ENCODE assay signal across 13 mouse cellular contexts in the genomic region with DNA sequence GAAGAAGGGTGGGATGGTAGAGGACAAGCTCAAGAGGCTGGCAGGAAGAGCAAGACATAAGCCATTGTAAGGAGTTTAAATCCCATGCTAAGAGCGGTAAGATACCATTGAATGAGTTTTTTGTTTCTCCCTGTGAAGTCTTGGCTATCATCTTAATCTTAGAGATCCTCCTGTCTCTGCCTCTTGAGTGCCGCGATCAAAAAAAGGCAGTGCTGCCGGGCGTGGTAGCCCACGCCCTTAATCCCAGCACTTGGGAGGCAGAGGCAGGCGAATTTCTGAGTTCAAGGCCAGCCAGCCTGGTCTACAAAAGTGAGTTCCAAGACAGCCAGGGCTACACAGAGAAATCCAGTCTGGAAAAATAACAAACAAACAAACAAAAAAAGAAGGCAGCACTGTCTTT. TPM values are rescaled to one million over a fixed set of nuclear protein-coding genes. Genes with fewer than 3 reads are reported as not detected.
DNase-seq lines count a peak whose midpoint lies in the region; ATAC-seq and TF ChIP-seq lines count a peak whose summit lies in the region.
"Had no signal": no experiment of that assay in that cellular context is flagged by ENCODE, and none has a peak within 500 bp of the region (broad histone marks: within the 10 kb centered on the region; RNA-seq: fewer than 3 reads in every experiment).

No protein-coding gene starts in this region.

- H3K27me3 ChIP-seq in hindbrain, embryonic 10.5 days (ENCODE audit: insufficient read depth, poor library complexity, severe bottlenecking), result no peaks in the 10 kb centered on the region
- H3K27me3 ChIP-seq in hindbrain, embryonic 12.5 days, result no peaks in the 10 kb centered on the region
- H3K27me3 ChIP-seq in stomach, embryonic 14.5 days (ENCODE audit: control insufficient read depth, insufficient read depth, low read length), result no peaks in the 10 kb centered on the region
- no peaks in the 10 kb centered on the region for H3K27me3 ChIP-seq in stomach, postnatal 0 days (ENCODE audit: control insufficient read depth, insufficient read depth, low read length)
- no peaks in the 10 kb centered on the region for H3K27me3 ChIP-seq in limb, embryonic 10.5 days (ENCODE audit: low read depth, poor library complexity, severe bottlenecking)
- H3K27me3 ChIP-seq in stomach, embryonic 16.5 days (ENCODE audit: control insufficient read depth, insufficient read depth, low read length), result no peaks in the 10 kb centered on the region

- 95% methylated on average over 7 of the region's 7 CpGs for WGBS in hindbrain, embryonic 10.5 days
- WGBS in hindbrain, embryonic 12.5 days, result 95% methylated on average over 7 of the region's 7 CpGs
- WGBS in stomach, embryonic 14.5 days, result 93% methylated on average over 7 of the region's 7 CpGs
- 97% methylated on average over 7 of the region's 7 CpGs for WGBS in stomach, postnatal 0 days
- WGBS in limb, embryonic 10.5 days, result 95% methylated on average over 7 of the region's 7 CpGs
- WGBS in stomach, embryonic 16.5 days, result 95% methylated on average over 7 of the region's 7 CpGs

- no peaks in the 10 kb centered on the region for H3K9me3 ChIP-seq in hindbrain, embryonic 10.5 days
- H3K9me3 ChIP-seq in hindbrain, embryonic 12.5 days (replicated peaks), result no peaks in the 10 kb centered on the region
- H3K9me3 ChIP-seq in stomach, embryonic 14.5 days (ENCODE audit: control insufficient read depth, low read depth, low read length), result no peaks in the 10 kb centered on the region
- no peaks in the 10 kb centered on the region for H3K9me3 ChIP-seq in stomach, postnatal 0 days (ENCODE audit: control insufficient read depth, low read length)
- H3K9me3 ChIP-seq in limb, embryonic 10.5 days (replicated peaks), result no peaks in the 10 kb centered on the region
- no peaks in the 10 kb centered on the region for H3K9me3 ChIP-seq in stomach, embryonic 16.5 days (replicated peaks; ENCODE audit: control insufficient read depth, low read length)

- no peak for TF ChIP-seq CTCF in stomach, postnatal 0 days (IDR thresholded peaks at IDR 0.05; ENCODE audit: low read depth)

- TF ChIP-seq EP300 in stomach, postnatal 0 days (optimal IDR thresholded peaks at IDR 0.05), result no peak

- H3K4me1 ChIP-seq in hindbrain, embryonic 10.5 days (replicated peaks), result peaks cover 22% of the 10 kb centered on the region
- H3K4me1 ChIP-seq in hindbrain, embryonic 12.5 days, result peaks cover 12% of the 10 kb centered on the region
- H3K4me1 ChIP-seq in stomach, embryonic 14.5 days (ENCODE audit: control insufficient read depth, insufficient read depth, low read length), result peaks cover 10% of the 10 kb centered on the region
- H3K4me1 ChIP-seq in stomach, postnatal 0 days (replicated peaks; ENCODE audit: control insufficient read depth, insufficient read depth), result no peaks in the 10 kb centered on the region
- H3K4me1 ChIP-seq in limb, embryonic 10.5 days, result peaks cover 20% of the 10 kb centered on the region
- H3K4me1 ChIP-seq in stomach, embryonic 16.5 days (ENCODE audit: control insufficient read depth, insufficient read depth, low read length), result peaks cover 21% of the 10 kb centered on the region

- no peak for DNase-seq in hindbrain, embryonic 10.5 days (ENCODE audit: low spot score)
- no peak for DNase-seq in stomach, postnatal 0 days (ENCODE audit: low spot score)
- DNase-seq in limb, embryonic 10.5 days (ENCODE audit: low spot score), result no peak
- DNase-seq in adrenal gland, adult 2 months, result no peak
- DNase-seq in adrenal gland, postnatal 36 days, result no peak
- DNase-seq: adrenal gland, postnatal 14 days; cerebellum, postnatal 25 days; gastrocnemius, postnatal 36 days; thymus, postnatal 36 days had no signal

- H3K4me3 ChIP-seq in hindbrain, embryonic 10.5 days, result peak overlapping the region; percentile 63; the same call in 1 of the 2 replicates
- H3K4me3 ChIP-seq in hindbrain, embryonic 12.5 days, result no peak overlapping the region
- H3K4me3 ChIP-seq in stomach, embryonic 14.5 days (ENCODE audit: low read depth, low read length), result peak overlapping the region; percentile 94; the same call in 1 of the 2 replicates
- H3K4me3 ChIP-seq in stomach, postnatal 0 days (ENCODE audit: low read depth, low read length), result no peak overlapping the region
- peak overlapping the region; percentile 73 for H3K4me3 ChIP-seq in limb, embryonic 10.5 days
- H3K4me3 ChIP-seq in stomach, embryonic 16.5 days (replicated peaks; ENCODE audit: low read length), result peak overlapping the region; percentile 68; the same call in 1 of the 2 replicates

- H3K4me2 ChIP-seq in hindbrain, embryonic 12.5 days (replicated peaks), result no peak overlapping the region
- H3K4me2 ChIP-seq in stomach, embryonic 14.5 days (replicated peaks; ENCODE audit: low read depth, low read length), result peak overlapping the region; percentile 74; the same call in 1 of the 2 replicates
- no peak overlapping the region for H3K4me2 ChIP-seq in stomach, postnatal 0 days (replicated peaks; ENCODE audit: low read depth)
- H3K4me2 ChIP-seq in stomach, embryonic 16.5 days (ENCODE audit: low read depth, low read length), result peak overlapping the region; percentile 56

- ATAC-seq in hindbrain, embryonic 12.5 days (ENCODE audit: low FRiP score), result no peak
- ATAC-seq in stomach, embryonic 14.5 days (ENCODE audit: insufficient number of reproducible peaks, insufficient read depth, low FRiP score, low read depth), result no peak
- no peak for ATAC-seq in stomach, postnatal 0 days (ENCODE audit: low FRiP score, low TSS enrichment)
- no peak for ATAC-seq in stomach, embryonic 16.5 days (ENCODE audit: insufficient read depth, low FRiP score)
- ATAC-seq: intestine, embryonic 16.5 days had no signal

- H3K36me3 ChIP-seq in hindbrain, embryonic 10.5 days, result peaks cover 26% of the 10 kb centered on the region
- H3K36me3 ChIP-seq in hindbrain, embryonic 12.5 days, result peaks cover 18% of the 10 kb centered on the region
- peaks cover 23% of the 10 kb centered on the region for H3K36me3 ChIP-seq in stomach, embryonic 14.5 days (ENCODE audit: control insufficient read depth, insufficient read depth, low read length)
- H3K36me3 ChIP-seq in stomach, postnatal 0 days (ENCODE audit: control insufficient read depth, insufficient read depth, low read length), result peaks cover 14% of the 10 kb centered on the region
- H3K36me3 ChIP-seq in limb, embryonic 10.5 days, result peaks cover 37% of the 10 kb centered on the region
- no peaks in the 10 kb centered on the region for H3K36me3 ChIP-seq in stomach, embryonic 16.5 days (ENCODE audit: control insufficient read depth, insufficient read depth, low read length)

- no peak overlapping the region for H3K9ac ChIP-seq in hindbrain, embryonic 12.5 days
- no peak overlapping the region for H3K9ac ChIP-seq in stomach, embryonic 14.5 days (replicated peaks; ENCODE audit: low read depth, low read length)
- no peak overlapping the region for H3K9ac ChIP-seq in stomach, postnatal 0 days (ENCODE audit: low read length)
- H3K9ac ChIP-seq in stomach, embryonic 16.5 days (ENCODE audit: low read length), result no peak overlapping the region

- H3K27ac ChIP-seq in hindbrain, embryonic 10.5 days, result no peak overlapping the region
- H3K27ac ChIP-seq in hindbrain, embryonic 12.5 days, result no peak overlapping the region
- H3K27ac ChIP-seq in stomach, embryonic 14.5 days (ENCODE audit: low read length), result no peak overlapping the region
- H3K27ac ChIP-seq in stomach, postnatal 0 days (replicated peaks), result no peak overlapping the region
- H3K27ac ChIP-seq in limb, embryonic 10.5 days, result no peak overlapping the region
- H3K27ac ChIP-seq in stomach, embryonic 16.5 days (ENCODE audit: low read length), result no peak overlapping the region

RNA-seq across cellular contexts. Expression of gene Ldb1, which starts 13.5 kb away (rescaled TPM):
- 90.2 and 111 TPM in 2 replicates for polyA plus RNA-seq in hindbrain, embryonic 10.5 days (2016; fragmentation: Nextera tagmentation; extraction: Ambion mirVana)
- 129 and 138 TPM in 2 replicates for polyA plus RNA-seq in hindbrain, embryonic 12.5 days (2016; fragmentation: Nextera tagmentation; extraction: Ambion mirVana)
- 75.9 and 78.9 TPM in 2 replicates for polyA plus RNA-seq in stomach, embryonic 14.5 days (2014; fragmentation: Nextera tagmentation; extraction: Ambion mirVana)
- polyA plus RNA-seq in stomach, postnatal 0 days (2015; fragmentation: Nextera tagmentation; extraction: Ambion mirVana), result 50.1 and 54.9 TPM in 2 replicates
- 96.4 and 104 TPM in 2 replicates for polyA plus RNA-seq in limb, embryonic 10.5 days (2016; fragmentation: Nextera tagmentation; extraction: Ambion mirVana)
- 37.4 and 41.4 TPM in 2 replicates for polyA plus RNA-seq in stomach, embryonic 16.5 days (2015; fragmentation: Nextera tagmentation; extraction: Ambion mirVana)
- total RNA-seq in adrenal gland, adult 2 months (2021), result 10 to 100 TPM; 58.2 to 67.1 TPM
- 99.3 and 117 TPM in 2 replicates for polyA plus RNA-seq in adrenal gland, adult 2 months (2012; rRNA removed)
- total RNA-seq in adrenal gland, postnatal 36 days (2021), result 10 to 100 TPM; 57.5 to 64.0 TPM

RNA-seq across cellular contexts. Expression of gene Pprc1, which starts 13.8 kb away (rescaled TPM):
- 39.9 and 49.6 TPM in 2 replicates for polyA plus RNA-seq in hindbrain, embryonic 10.5 days (2016; fragmentation: Nextera tagmentation; extraction: Ambion mirVana)
- polyA plus RNA-seq in hindbrain, embryonic 12.5 days (2016; fragmentation: Nextera tagmentation; extraction: Ambion mirVana), result 28.5 and 30.8 TPM in 2 replicates
- polyA plus RNA-seq in stomach, embryonic 14.5 days (2014; fragmentation: Nextera tagmentation; extraction: Ambion mirVana), result 45.9 and 49.4 TPM in 2 replicates
- polyA plus RNA-seq in stomach, postnatal 0 days (2015; fragmentation: Nextera tagmentation; extraction: Ambion mirVana), result 8.6 and 10.7 TPM in 2 replicates
- polyA plus RNA-seq in limb, embryonic 10.5 days (2016; fragmentation: Nextera tagmentation; extraction: Ambion mirVana), result 63.0 and 73.3 TPM in 2 replicates
- 26.2 and 30.3 TPM in 2 replicates for polyA plus RNA-seq in stomach, embryonic 16.5 days (2015; fragmentation: Nextera tagmentation; extraction: Ambion mirVana)
- total RNA-seq in adrenal gland, adult 2 months (2021), result 10 to 100 TPM; 22.5 to 36.4 TPM
- polyA plus RNA-seq in adrenal gland, adult 2 months (2012; rRNA removed), result 16.0 and 19.1 TPM in 2 replicates
- total RNA-seq in adrenal gland, postnatal 36 days (2021), result 10 to 100 TPM; 28.6 to 49.3 TPM

RNA-seq across cellular contexts. Expression of gene Nolc1, which starts 17.2 kb away (rescaled TPM):
- polyA plus RNA-seq in hindbrain, embryonic 10.5 days (2016; fragmentation: Nextera tagmentation; extraction: Ambion mirVana), result 110 and 136 TPM in 2 replicates
- 84.9 and 88.7 TPM in 2 replicates for polyA plus RNA-seq in hindbrain, embryonic 12.5 days (2016; fragmentation: Nextera tagmentation; extraction: Ambion mirVana)
- polyA plus RNA-seq in stomach, embryonic 14.5 days (2014; fragmentation: Nextera tagmentation; extraction: Ambion mirVana), result 79.7 and 92.8 TPM in 2 replicates
- polyA plus RNA-seq in stomach, postnatal 0 days (2015; fragmentation: Nextera tagmentation; extraction: Ambion mirVana), result 36.1 and 36.5 TPM in 2 replicates
- polyA plus RNA-seq in limb, embryonic 10.5 days (2016; fragmentation: Nextera tagmentation; extraction: Ambion mirVana), result 145 and 186 TPM in 2 replicates
- 72.7 and 79.8 TPM in 2 replicates for polyA plus RNA-seq in stomach, embryonic 16.5 days (2015; fragmentation: Nextera tagmentation; extraction: Ambion mirVana)
- total RNA-seq in adrenal gland, adult 2 months (2021), result 10 to 100 TPM; 44.6 to 72.2 TPM
- polyA plus RNA-seq in adrenal gland, adult 2 months (2012; rRNA removed), result 4.3 and 5.8 TPM in 2 replicates
- 10 to 100 TPM; 42.0 to 56.0 TPM for total RNA-seq in adrenal gland, postnatal 36 days (2021)

RNA-seq across cellular contexts. Expression of gene Hps6, which starts 55.2 kb away (rescaled TPM):
- 4.8 and 5.7 TPM in 2 replicates for polyA plus RNA-seq in hindbrain, embryonic 10.5 days (2016; fragmentation: Nextera tagmentation; extraction: Ambion mirVana)
- polyA plus RNA-seq in hindbrain, embryonic 12.5 days (2016; fragmentation: Nextera tagmentation; extraction: Ambion mirVana), result 4.8 and 5.1 TPM in 2 replicates
- polyA plus RNA-seq in stomach, embryonic 14.5 days (2014; fragmentation: Nextera tagmentation; extraction: Ambion mirVana), result 4.1 and 4.2 TPM in 2 replicates
- polyA plus RNA-seq in stomach, postnatal 0 days (2015; fragmentation: Nextera tagmentation; extraction: Ambion mirVana), result 4.9 and 5.1 TPM in 2 replicates
- polyA plus RNA-seq in limb, embryonic 10.5 days (2016; fragmentation: Nextera tagmentation; extraction: Ambion mirVana), result 4.7 and 5.3 TPM in 2 replicates
- polyA plus RNA-seq in stomach, embryonic 16.5 days (2015; fragmentation: Nextera tagmentation; extraction: Ambion mirVana), result 8.5 and 9.0 TPM in 2 replicates
- total RNA-seq in adrenal gland, adult 2 months (2021), result 10 to 100 TPM; 11.2 to 15.4 TPM
- polyA plus RNA-seq in adrenal gland, adult 2 months (2012; rRNA removed), result 16.7 and 19.7 TPM in 2 replicates
- 10 to 100 TPM; 13.8 to 19.7 TPM for total RNA-seq in adrenal gland, postnatal 36 days (2021)

Comparison
In these comparisons a context has a peak if more than half of its experiments do, and no peak if none do; other contexts are left out.
1. H3K4me3 ChIP-seq: peak in hindbrain, embryonic 10.5 days (single experiment), stomach, embryonic 14.5 days (single experiment), limb, embryonic 10.5 days (single experiment) and stomach, embryonic 16.5 days (single experiment); none in hindbrain, embryonic 12.5 days (single experiment) and stomach, postnatal 0 days (single experiment).
2. H3K4me2 ChIP-seq: peak in stomach, embryonic 14.5 days (single experiment) and stomach, embryonic 16.5 days (single experiment); none in hindbrain, embryonic 12.5 days (single experiment) and stomach, postnatal 0 days (single experiment).